Mouse (Mus musculus) liver, postnatal 0 days (tissue): Measurements from ENCODE around the gene Rangap1.

ENCODE experiments used
- CTCF ChIP-seq: sonication (generic); IDR thresholded peaks from 2 replicates; pipeline ENCODE4 v1.5.1; 2016; ENCODE audit warnings: antibody characterized with exemption, low read depth
- EP300 ChIP-seq: IDR thresholded peaks from 2 replicates; pipeline ENCODE4 v1.6.1; 2016; ENCODE audit warnings: antibody characterized with exemption, low read depth, mild to moderate bottlenecking

- TF ChIP-seq CTCF (no peak), EP300 (no peak)
These were observed 42.8 kb downstream of the Rangap1 start for GRCm38 (mm10) chr15:81702306-81703093.
